Mouse (Mus musculus): ENCODE measurements around the gene Lbhd2. TPM values are rescaled to one million over a fixed set of nuclear protein-coding genes. Genes with fewer than 3 reads are reported as not detected.

The Lbhd2 gene
- 12.4 and 13.2 TPM in 2 replicates for polyA plus RNA-seq (2015; fragmentation: Nextera tagmentation; extraction: Ambion mirVana)

DNA sequence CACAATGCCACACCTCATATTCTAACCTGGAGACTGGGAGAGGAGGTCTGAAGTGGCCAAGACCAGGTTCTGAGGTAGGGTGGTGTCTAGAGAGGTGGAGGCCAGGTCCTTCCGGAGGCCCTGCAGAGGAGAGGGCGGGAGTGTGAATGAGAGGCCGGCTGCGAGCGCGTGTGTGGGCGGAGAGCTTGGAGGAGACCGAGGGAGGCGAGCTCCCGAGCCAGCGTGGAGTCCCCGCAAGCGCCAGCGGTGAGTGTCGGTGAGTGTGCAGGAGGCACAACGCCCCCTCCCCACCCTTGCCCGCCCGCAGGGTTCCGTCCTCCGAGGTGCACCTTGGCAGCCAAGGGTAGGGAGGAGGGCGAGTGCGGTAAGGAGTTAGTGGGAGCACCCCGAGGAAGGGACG, at the start of gene Lbhd2:
Gene Lbhd2, plus strand, starts transcription at position 188 of the 400 bp plus-strand sequence.
- Histone ChIP-seq H3K9ac (peak within 1 kb of the TSS; percentile 26; the same call in 1 of the 2 replicates), H3K27ac (no peak within 1 kb of the TSS), H3K27me3 (peaks cover 53% of the 10 kb centered on the region), H3K9me3 (no peaks in the 10 kb centered on the region), H3K36me3 (no peaks in the 10 kb centered on the region), H3K4me2 (peak within 1 kb of the TSS; percentile 53), H3K4me3 (peak within 1 kb of the TSS; percentile 31), H3K4me1 (peaks cover 39% of the 10 kb centered on the region)
- 2% methylated on average over 24 of the region's 24 CpGs for WGBS
- no peak for ATAC-seq (ENCODE audit: insufficient number of reproducible peaks, low FRiP score, low TSS enrichment, low read depth)

DNA sequence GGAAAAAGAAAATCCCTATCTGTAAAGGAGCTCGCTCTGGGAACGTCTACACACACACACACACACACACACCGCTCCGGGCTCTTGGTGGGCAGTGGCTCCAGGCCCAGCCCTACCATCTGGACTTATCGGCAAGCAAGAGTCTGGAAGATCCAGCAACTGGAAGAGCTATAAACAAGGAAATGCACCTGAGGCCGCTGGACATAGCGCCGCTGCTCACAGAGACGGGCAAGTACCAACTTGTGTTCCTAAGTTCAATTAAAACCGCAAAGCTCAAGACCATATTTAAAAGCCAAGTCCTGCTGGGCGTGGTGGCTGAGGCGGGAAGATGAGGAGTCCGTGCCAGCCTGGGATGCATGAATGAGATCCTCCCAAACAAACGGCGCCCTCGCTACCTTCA, 45.9 kb upstream of the Lbhd2 start:
- no peaks in the 10 kb centered on the region for H3K36me3 ChIP-seq
- no peaks in the 10 kb centered on the region for H3K9me3 ChIP-seq
- 52% methylated on average over 16 of the region's 16 CpGs for WGBS
- H3K4me2 ChIP-seq: peak overlapping the region; percentile 7; the same call in 1 of the 2 replicates
- ATAC-seq (ENCODE audit: insufficient number of reproducible peaks, low FRiP score, low TSS enrichment, low read depth): no peak
- no peak overlapping the region for H3K4me3 ChIP-seq
- H3K27ac ChIP-seq: no peak overlapping the region
- no peaks in the 10 kb centered on the region for H3K27me3 ChIP-seq
- H3K4me1 ChIP-seq: peaks cover 56% of the 10 kb centered on the region
- H3K9ac ChIP-seq: no peak overlapping the region

DNA sequence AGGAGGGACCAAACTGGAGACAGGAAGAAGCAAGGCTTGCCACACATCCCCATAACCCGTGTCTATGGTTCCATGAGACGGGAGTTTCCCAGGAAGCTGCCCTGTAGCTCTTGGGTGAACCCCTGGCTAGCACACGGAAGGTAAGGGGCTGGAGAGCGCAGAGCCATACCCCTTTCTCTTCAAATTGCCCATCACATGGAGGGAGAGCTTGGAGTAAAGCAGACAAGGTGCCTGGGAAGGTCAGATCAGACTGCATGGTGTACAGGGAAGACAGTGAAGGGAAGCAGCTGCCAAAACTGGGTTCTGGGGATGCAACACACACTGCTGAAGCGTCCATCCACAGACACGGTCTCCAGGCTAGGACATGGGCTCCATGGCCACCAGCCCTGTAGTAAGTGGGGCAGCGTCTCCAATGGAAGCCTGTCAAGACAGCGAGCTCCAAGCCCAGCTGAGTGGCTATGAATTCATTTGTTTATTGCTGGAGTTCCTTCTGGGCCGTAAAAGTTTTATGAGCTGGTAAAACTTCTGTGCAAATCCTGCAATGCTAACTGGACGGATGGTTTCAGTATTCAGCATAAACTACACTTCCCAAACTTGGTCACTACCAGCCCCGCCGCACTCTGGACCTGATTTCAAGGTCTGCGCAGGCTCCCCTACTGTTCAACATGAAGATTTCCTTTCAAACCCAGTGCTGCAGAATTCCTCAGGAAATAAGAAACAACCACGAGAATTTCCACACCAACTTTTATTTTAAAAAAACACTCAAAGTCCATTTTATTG, 45.1 kb upstream of the Lbhd2 start:
- Histone ChIP-seq H3K4me3 (no peak overlapping the region), H3K27ac (0 out of 2 replicates have a peak overlapping the region, but pooled peaks have one; percentile 9), H3K9ac (no peak overlapping the region), H3K9me3 (no peaks in the 10 kb centered on the region), H3K27me3 (no peaks in the 10 kb centered on the region), H3K4me1 (peaks cover 49% of the 10 kb centered on the region), H3K4me2 (no peak overlapping the region; the same call in 1 of the 2 replicates), H3K36me3 (no peaks in the 10 kb centered on the region)
- no peak for ATAC-seq (ENCODE audit: insufficient number of reproducible peaks, low FRiP score, low TSS enrichment, low read depth)
- WGBS: 32% methylated on average over 14 of the region's 14 CpGs

GRCm38 (mm10) chr12:111364234-111364633, 42.4 kb upstream of the Lbhd2 start:
- H3K4me1 ChIP-seq: peaks cover 52% of the 10 kb centered on the region
- H3K27ac ChIP-seq: no peak overlapping the region
- no peak overlapping the region for H3K9ac ChIP-seq
- H3K27me3 ChIP-seq: no peaks in the 10 kb centered on the region
- 80% methylated on average over 3 of the region's 3 CpGs for WGBS
- ATAC-seq (ENCODE audit: insufficient number of reproducible peaks, low FRiP score, low TSS enrichment, low read depth): no peak
- H3K4me3 ChIP-seq: no peak overlapping the region
- no peak overlapping the region for H3K4me2 ChIP-seq
- no peaks in the 10 kb centered on the region for H3K9me3 ChIP-seq
- no peaks in the 10 kb centered on the region for H3K36me3 ChIP-seq

DNA sequence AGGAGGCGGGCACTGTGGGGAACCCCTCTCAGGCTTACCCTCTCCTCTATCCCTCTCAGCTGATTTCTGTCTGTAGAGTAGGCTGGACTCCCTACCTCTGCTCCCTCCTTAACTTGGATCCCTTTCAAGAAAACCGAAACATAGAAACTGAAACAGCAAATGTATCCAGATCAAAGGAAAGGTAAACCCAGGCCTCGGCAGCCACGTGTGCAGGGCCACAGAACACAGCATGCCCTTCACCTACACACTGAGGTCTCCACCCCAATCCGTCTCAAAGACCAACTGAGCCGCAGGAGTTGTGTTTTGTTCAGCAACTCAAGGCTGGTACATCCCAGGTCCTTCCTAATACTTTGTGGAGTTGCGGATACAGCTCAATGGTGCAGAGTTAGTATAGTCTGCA, 39.5 kb upstream of the Lbhd2 start:
- no peak overlapping the region for H3K9ac ChIP-seq
- H3K27ac ChIP-seq: no peak overlapping the region
- 78% methylated on average over 7 of the region's 7 CpGs for WGBS
- no peak for ATAC-seq (ENCODE audit: insufficient number of reproducible peaks, low FRiP score, low TSS enrichment, low read depth)
- H3K9me3 ChIP-seq: no peaks in the 10 kb centered on the region
- no peak overlapping the region for H3K4me2 ChIP-seq
- no peaks in the 10 kb centered on the region for H3K36me3 ChIP-seq
- H3K4me3 ChIP-seq: no peak overlapping the region
- H3K27me3 ChIP-seq: no peaks in the 10 kb centered on the region
- peaks cover 50% of the 10 kb centered on the region for H3K4me1 ChIP-seq

- no peak overlapping the region for H3K4me2 ChIP-seq
- H3K9me3 ChIP-seq: no peaks in the 10 kb centered on the region
- peaks cover 52% of the 10 kb centered on the region for H3K4me1 ChIP-seq
- no peaks in the 10 kb centered on the region for H3K27me3 ChIP-seq
- no peaks in the 10 kb centered on the region for H3K36me3 ChIP-seq
- no peak overlapping the region for H3K4me3 ChIP-seq
- WGBS: 38% methylated on average over 4 of the region's 4 CpGs
- no peak for ATAC-seq (ENCODE audit: insufficient number of reproducible peaks, low FRiP score, low TSS enrichment, low read depth)
- no peak overlapping the region for H3K27ac ChIP-seq
- H3K9ac ChIP-seq: no peak overlapping the region
These were observed 36.4 kb upstream of the Lbhd2 start for GRCm38 (mm10) chr12:111370249-111370648.

DNA sequence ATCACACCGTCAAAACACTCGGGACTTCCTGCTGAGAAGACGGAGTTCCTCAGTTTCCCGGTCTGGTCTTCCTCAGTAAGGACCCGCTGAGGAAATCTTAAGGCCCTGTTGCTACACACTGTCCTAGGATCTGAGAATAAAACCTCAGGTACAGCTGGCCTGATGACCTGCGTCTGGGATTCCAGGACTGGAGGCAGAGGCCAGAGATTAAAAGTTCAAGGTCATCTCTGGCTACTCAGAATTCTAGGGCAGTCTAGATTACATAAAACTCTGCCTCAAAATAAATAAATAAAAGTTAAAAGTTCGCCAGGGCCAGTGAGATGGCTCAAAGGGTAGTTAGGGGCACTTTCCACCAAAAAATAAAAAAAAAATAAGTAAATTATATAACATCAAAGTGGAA, 34.7 kb upstream of the Lbhd2 start:
- Histone ChIP-seq H3K9ac (no peak overlapping the region), H3K4me3 (no peak overlapping the region), H3K4me2 (no peak overlapping the region), H3K9me3 (no peaks in the 10 kb centered on the region), H3K4me1 (peaks cover 62% of the 10 kb centered on the region), H3K27ac (no peak overlapping the region), H3K27me3 (no peaks in the 10 kb centered on the region), H3K36me3 (no peaks in the 10 kb centered on the region)
- ATAC-seq (ENCODE audit: insufficient number of reproducible peaks, low FRiP score, low TSS enrichment, low read depth): no peak
- 85% methylated on average over 7 of the region's 7 CpGs for WGBS

DNA sequence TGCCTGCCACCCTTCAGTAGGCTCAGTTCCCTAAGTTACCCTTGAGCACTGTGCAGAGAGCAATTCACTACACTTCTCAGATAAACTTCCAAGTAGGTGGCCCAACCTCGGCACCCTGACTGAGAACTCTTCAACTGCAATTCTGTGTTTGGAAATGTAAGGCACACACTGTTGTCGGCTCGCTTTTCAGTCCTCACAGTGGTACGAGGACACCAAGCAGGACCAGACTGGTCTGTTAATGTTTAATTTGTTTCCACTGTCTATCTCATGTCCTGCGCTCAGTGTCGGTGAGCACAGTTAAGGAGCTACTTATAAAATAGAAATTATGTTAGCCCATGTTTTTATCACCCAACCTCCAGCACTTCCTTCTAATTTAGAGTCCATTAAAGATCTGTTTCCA, 33.2 kb upstream of the Lbhd2 start:
- H3K4me2 ChIP-seq: no peak overlapping the region
- no peak overlapping the region for H3K27ac ChIP-seq
- no peaks in the 10 kb centered on the region for H3K36me3 ChIP-seq
- no peak overlapping the region for H3K9ac ChIP-seq
- peaks cover 55% of the 10 kb centered on the region for H3K4me1 ChIP-seq
- H3K27me3 ChIP-seq: no peaks in the 10 kb centered on the region
- H3K4me3 ChIP-seq: no peak overlapping the region
- no peak for ATAC-seq (ENCODE audit: insufficient number of reproducible peaks, low FRiP score, low TSS enrichment, low read depth)
- 77% methylated on average over 6 of the region's 6 CpGs for WGBS
- no peaks in the 10 kb centered on the region for H3K9me3 ChIP-seq

DNA sequence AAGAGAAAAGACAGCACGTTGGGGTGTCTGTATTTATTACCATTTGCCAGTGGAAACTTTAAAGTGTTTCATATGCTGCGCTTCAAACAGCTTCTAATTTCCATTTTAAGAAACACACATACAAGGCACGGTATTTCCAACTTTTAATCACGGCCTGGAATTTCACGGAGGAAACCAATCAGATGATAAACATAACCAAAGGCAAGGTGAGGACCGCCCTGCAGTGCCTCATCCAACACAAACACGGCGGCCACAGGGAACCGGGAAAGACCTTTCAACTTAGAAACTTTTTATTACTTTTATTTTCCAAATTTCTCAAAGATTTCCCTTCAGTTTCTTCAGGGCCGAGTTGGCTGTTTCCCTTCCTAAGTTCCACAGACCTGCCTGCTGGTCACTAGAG, 31.9 kb upstream of the Lbhd2 start:
- 45% methylated on average over 10 of the region's 10 CpGs for WGBS
- Histone ChIP-seq H3K27me3 (no peaks in the 10 kb centered on the region; the same call in 1 of the 2 replicates), H3K4me2 (peak overlapping the region; percentile 22; the same call in 1 of the 2 replicates)

GRCm38 (mm10) chr12:111375559-111375958, 31.1 kb upstream of the Lbhd2 start:
- Histone ChIP-seq H3K27me3 (no peaks in the 10 kb centered on the region; the same call in 1 of the 2 replicates), H3K9me3 (no peaks in the 10 kb centered on the region), H3K4me3 (peak overlapping the region; percentile 95), H3K36me3 (no peaks in the 10 kb centered on the region), H3K4me1 (peaks cover 37% of the 10 kb centered on the region), H3K4me2 (peak overlapping the region; percentile 87), H3K27ac (no peak overlapping the region; the same call in 1 of the 2 replicates), H3K9ac (0 out of 2 replicates have a peak overlapping the region, but pooled peaks have one; percentile 12)
- ATAC-seq (ENCODE audit: insufficient number of reproducible peaks, low FRiP score, low TSS enrichment, low read depth): no peak
- 69% methylated on average over 12 of the region's 12 CpGs for WGBS

More for the DNA sequence above, 31.9 kb upstream of the Lbhd2 start:
- no peak for ATAC-seq (ENCODE audit: insufficient number of reproducible peaks, low FRiP score, low TSS enrichment, low read depth)
- Histone ChIP-seq H3K9ac (no peak overlapping the region), H3K4me3 (no peak overlapping the region), H3K4me1 (peaks cover 45% of the 10 kb centered on the region), H3K36me3 (no peaks in the 10 kb centered on the region), H3K9me3 (no peaks in the 10 kb centered on the region), H3K27ac (no peak overlapping the region)

- ATAC-seq (ENCODE audit: insufficient number of reproducible peaks, low FRiP score, low TSS enrichment, low read depth): no peak
- Histone ChIP-seq H3K27ac (no peak overlapping the region; the same call in 1 of the 2 replicates), H3K9ac (no peak overlapping the region), H3K27me3 (no peaks in the 10 kb centered on the region; the same call in 1 of the 2 replicates), H3K9me3 (no peaks in the 10 kb centered on the region), H3K4me1 (peaks cover 33% of the 10 kb centered on the region), H3K36me3 (no peaks in the 10 kb centered on the region), H3K4me2 (peak overlapping the region; percentile 87), H3K4me3 (peak overlapping the region; percentile 95)
- WGBS: 24% methylated on average over 6 of the region's 6 CpGs
These were observed 30.6 kb upstream of the Lbhd2 start for GRCm38 (mm10) chr12:111376053-111376452.

DNA sequence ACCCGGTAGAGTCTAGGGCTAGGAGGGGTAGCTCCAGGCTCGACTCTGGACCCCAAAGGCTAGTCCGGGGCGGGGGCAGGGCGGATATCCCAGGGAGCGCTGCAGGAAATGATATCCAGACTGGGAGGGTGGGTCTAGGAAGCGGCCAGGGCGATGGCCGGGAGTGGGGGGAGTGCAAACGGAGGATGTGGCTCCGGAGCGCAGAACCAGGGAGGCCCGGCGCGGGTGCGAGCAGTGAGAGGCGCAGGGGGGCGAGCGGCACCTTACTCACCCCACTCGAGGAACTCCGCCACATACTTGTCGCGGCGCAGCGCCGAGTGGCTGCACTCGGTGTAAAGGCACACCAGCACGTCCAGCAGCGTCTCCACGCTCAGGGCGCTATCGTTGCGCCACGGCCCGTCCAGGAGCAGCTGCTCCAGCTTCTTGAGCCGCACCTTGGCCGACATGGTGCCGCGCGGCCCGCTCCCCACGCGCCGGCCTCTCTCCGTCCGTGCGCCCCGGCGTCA, 29.7 kb upstream of the Lbhd2 start:
- no peaks in the 10 kb centered on the region for H3K36me3 ChIP-seq
- H3K9ac ChIP-seq: peak overlapping the region; percentile 87
- ATAC-seq (ENCODE audit: insufficient number of reproducible peaks, low FRiP score, low TSS enrichment, low read depth): peak; percentile 11; the same call in 1 of the 2 replicates
- no peaks in the 10 kb centered on the region for H3K9me3 ChIP-seq
- H3K4me2 ChIP-seq: peak overlapping the region; percentile 87
- peak overlapping the region; percentile 95 for H3K4me3 ChIP-seq
- no peaks in the 10 kb centered on the region; the same call in 1 of the 2 replicates for H3K27me3 ChIP-seq
- peaks cover 33% of the 10 kb centered on the region for H3K4me1 ChIP-seq
- WGBS: under 1% methylated on average over 49 of the region's 49 CpGs
- H3K27ac ChIP-seq: peak overlapping the region; percentile 91

Data from limb, embryonic 15.5 days (tissue).